Mouse (Mus musculus): ENCODE measurements around the gene Clec11a.
A peak's percentile ranks its signal among the peaks of the same experiment; 100 is the strongest.

Gene Clec11a

GRCm38 (mm10) chr7:44280959-44281358 is 25.7 kb downstream of the Clec11a start:
- DNase-seq (ENCODE audit: low read depth, low spot score) = no peak

GRCm38 (mm10) chr7:44277250-44277622 is 29.5 kb downstream of the Clec11a start:
- peak; percentile 86 for DNase-seq (ENCODE audit: low read depth, low spot score)

- DNase-seq (ENCODE audit: low read depth, low spot score) = peak; percentile 86
Observed at GRCm38 (mm10) chr7:44276461-44277249, 30.0 kb downstream of the Clec11a start.

- DNase-seq (ENCODE audit: low read depth, low spot score) = peak; percentile 51
Observed at GRCm38 (mm10) chr7:44275546-44275945, 31.2 kb downstream of the Clec11a start.

GRCm38 (mm10) chr7:44274096-44274495 is 32.6 kb downstream of the Clec11a start:
- DNase-seq (ENCODE audit: low read depth, low spot score) = peak; percentile 35

- no peak for DNase-seq (ENCODE audit: low read depth, low spot score)
Observed at GRCm38 (mm10) chr7:44273446-44273845, 33.3 kb downstream of the Clec11a start.

GRCm38 (mm10) chr7:44272546-44272945 is 34.2 kb downstream of the Clec11a start:
- DNase-seq (ENCODE audit: low read depth, low spot score) = no peak

GRCm38 (mm10) chr7:44271309-44271708 is 35.4 kb downstream of the Clec11a start:
- peak; percentile 82 for DNase-seq (ENCODE audit: low read depth, low spot score)

- no peak for DNase-seq (ENCODE audit: low read depth, low spot score)
Observed at GRCm38 (mm10) chr7:44269397-44269796, 37.3 kb downstream of the Clec11a start.

- DNase-seq (ENCODE audit: low read depth, low spot score) = no peak
Observed at GRCm38 (mm10) chr7:44268117-44268516, 38.6 kb downstream of the Clec11a start.

- peak; percentile 95 for DNase-seq (ENCODE audit: low read depth, low spot score)
Observed at GRCm38 (mm10) chr7:44262791-44263643, 43.7 kb downstream of the Clec11a start.

- no peak for DNase-seq (ENCODE audit: low read depth, low spot score)
Observed at GRCm38 (mm10) chr7:44261147-44261546, 45.6 kb downstream of the Clec11a start, which contains the start of gene Gm15517. Gene Gm15517 (plus strand): TSS chr7:44261447.

- no peak for DNase-seq (ENCODE audit: low read depth, low spot score)
Observed at GRCm38 (mm10) chr7:44260410-44260809, 46.3 kb downstream of the Clec11a start.

GRCm38 (mm10) chr7:44257278-44257677 is 49.4 kb downstream of the Clec11a start, which contains the start of gene Acp4:
Gene Acp4 (minus strand): TSS chr7:44257378.
- no peak for DNase-seq (ENCODE audit: low read depth, low spot score)

GRCm38 (mm10) chr7:44254930-44255329 is 51.8 kb downstream of the Clec11a start:
- DNase-seq (ENCODE audit: low read depth, low spot score) = no peak

GRCm38 (mm10) chr7:44253023-44253616 is 53.6 kb downstream of the Clec11a start:
- no peak for DNase-seq (ENCODE audit: low read depth, low spot score)
